Mouse (Mus musculus) E14TG2a.4 (cell line): ENCODE results near the gene Stap2.

ENCODE experiments used
- H3K27me3 ChIP-seq: 2 replicates; pipeline ENCODE4 v1.6.1; 2014; ENCODE audit warnings: low read length, control low read depth; ENCODE audit not compliant: insufficient read depth
- H3K36me3 ChIP-seq: 2 replicates; pipeline ENCODE4 v1.6.1; 2014; ENCODE audit warnings: low read length, control low read depth; ENCODE audit not compliant: insufficient read depth
- H3K4me1 ChIP-seq: replicated peaks from 2 replicates; pipeline ENCODE4 v1.6.1; 2014; ENCODE audit warnings: low read depth, low read length, control low read depth
- H3K4me3 ChIP-seq: replicated peaks from 2 replicates; pipeline ENCODE4 v1.5.1; 2014; ENCODE audit warnings: mild to moderate bottlenecking, low read length
- H3K9me3 ChIP-seq: 2 replicates; pipeline ENCODE4 v1.6.1; 2014; ENCODE audit warnings: low read length, control low read depth
- CTCF ChIP-seq: conservative IDR thresholded peaks from 2 replicates; pipeline ENCODE4 v1.5.1; 2014; ENCODE audit warnings: low read length
- NANOG ChIP-seq: IDR thresholded peaks from 2 replicates; pipeline ENCODE4 v1.6.1; 2014; ENCODE audit warnings: borderline replicate concordance, low read length, mixed read lengths
- POU5F1 ChIP-seq: IDR thresholded peaks from 2 replicates; pipeline ENCODE4 v1.6.1; 2014; ENCODE audit warnings: low read length, borderline replicate concordance

The Stap2 gene

DNA sequence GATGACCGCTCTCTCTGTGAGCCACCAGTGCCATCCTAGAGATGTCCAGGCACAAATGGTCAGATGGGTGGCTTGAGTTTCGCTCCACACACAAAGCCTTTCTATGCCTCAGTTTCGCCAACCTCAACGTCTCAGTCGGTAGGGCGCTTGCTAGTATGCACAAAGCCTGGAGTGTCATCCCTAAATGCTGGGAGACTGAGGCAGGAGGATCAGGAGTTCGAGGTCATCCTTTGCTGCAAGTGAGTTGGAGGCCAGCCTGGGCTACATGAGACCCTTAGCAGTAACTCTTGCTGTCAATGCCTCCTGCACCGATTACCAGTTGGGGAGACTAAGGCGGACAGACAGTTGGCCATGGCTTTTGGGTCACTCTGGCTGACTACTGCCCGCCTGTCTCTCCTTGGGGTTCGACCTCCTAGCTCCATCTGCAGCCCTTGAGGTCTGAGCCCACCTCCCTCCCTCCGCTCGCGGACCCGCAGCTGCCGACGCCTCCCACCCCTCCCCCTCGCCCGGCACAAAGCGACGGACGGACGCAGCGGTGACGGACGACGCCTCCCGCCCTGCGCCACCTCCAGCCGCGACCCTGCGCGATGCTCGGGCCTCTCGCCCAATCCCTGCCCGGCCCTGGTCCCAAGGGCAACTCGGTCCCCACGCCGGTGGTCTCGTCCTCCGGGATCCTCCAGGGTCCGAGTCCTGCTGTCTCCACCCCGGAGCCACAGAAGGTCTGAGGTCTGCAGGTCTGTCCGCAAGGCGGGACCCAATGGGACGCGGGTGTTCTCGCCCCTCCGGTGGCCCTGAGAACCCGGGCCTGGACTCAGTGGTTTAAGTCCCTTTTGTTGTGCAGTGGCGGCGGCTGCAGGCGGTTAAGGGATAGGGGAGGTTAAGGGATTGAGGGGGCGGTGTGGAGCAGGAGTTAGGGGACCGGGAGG, 35.2 kb downstream of the Stap2 start, which contains the start of gene Shd:
TSS of gene Shd (plus strand) at position 502 of the 926 bp plus-strand sequence.
- Histone ChIP-seq H3K9me3 (no peaks in the 10 kb centered on the region), H3K4me1 (peaks cover 36% of the 10 kb centered on the region), H3K4me3 (peak within 1 kb of the TSS; percentile 79), H3K27me3 (peaks cover 51% of the 10 kb centered on the region), H3K36me3 (peaks cover 34% of the 10 kb centered on the region)
- TF ChIP-seq POU5F1 (no peak), CTCF (no peak), NANOG (no peak)

DNA sequence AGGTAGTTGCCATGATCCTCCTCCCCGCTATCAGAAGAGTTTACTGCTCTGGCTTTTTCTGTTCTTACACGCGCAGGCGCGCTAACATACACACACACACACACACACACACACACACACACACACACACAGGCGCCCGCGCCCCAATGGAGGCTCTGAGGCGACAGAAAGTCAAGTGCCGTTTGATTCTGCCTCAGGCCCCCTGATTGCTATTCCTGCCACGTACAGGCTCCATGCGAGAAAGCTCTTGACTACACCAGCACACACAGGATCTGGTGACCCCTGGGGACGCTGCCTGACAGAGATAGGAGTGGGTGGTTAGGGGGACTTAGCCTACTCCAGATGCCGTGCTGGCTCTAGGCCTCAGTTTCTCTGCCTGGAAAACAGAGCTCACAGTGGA, 35.8 kb downstream of the Stap2 start:
- Histone ChIP-seq H3K36me3 (peaks cover 41% of the 10 kb centered on the region), H3K4me1 (peaks cover 42% of the 10 kb centered on the region), H3K4me3 (peak overlapping the region; percentile 79; the same call in 1 of the 2 replicates), H3K27me3 (peaks cover 51% of the 10 kb centered on the region), H3K9me3 (no peaks in the 10 kb centered on the region)
- TF ChIP-seq NANOG: no peak
- no peak for TF ChIP-seq CTCF
- no peak for TF ChIP-seq POU5F1

DNA sequence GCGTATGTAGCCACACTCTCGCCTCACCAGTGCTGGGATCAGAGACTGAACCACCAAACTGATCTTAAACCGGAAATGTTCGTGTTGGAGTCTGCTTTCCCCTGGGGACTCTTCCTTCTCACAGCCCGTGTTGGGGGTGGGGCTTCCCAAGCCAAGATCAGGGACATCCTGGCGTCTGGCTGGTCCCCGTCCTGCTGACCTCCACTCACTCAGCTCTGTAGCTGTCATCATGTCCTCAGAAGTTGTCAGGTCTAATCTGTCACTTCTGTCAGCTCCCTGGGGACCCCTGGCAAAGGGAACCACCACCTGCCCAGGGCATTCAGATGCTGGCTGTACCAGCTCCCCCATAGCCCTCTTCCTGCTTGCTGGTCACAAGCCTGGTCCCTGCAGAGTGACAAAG, 37.2 kb downstream of the Stap2 start:
- H3K9me3 ChIP-seq: no peaks in the 10 kb centered on the region
- H3K36me3 ChIP-seq: peaks cover 52% of the 10 kb centered on the region
- H3K4me1 ChIP-seq: peaks cover 46% of the 10 kb centered on the region
- no peak for TF ChIP-seq NANOG
- no peak for TF ChIP-seq CTCF
- no peak for TF ChIP-seq POU5F1
- H3K4me3 ChIP-seq: no peak overlapping the region
- peaks cover 41% of the 10 kb centered on the region for H3K27me3 ChIP-seq

- Histone ChIP-seq H3K9me3 (no peaks in the 10 kb centered on the region), H3K4me1 (peaks cover 51% of the 10 kb centered on the region), H3K4me3 (no peak overlapping the region), H3K36me3 (peaks cover 60% of the 10 kb centered on the region), H3K27me3 (peaks cover 31% of the 10 kb centered on the region)
- TF ChIP-seq NANOG: no peak
- TF ChIP-seq POU5F1: no peak
- TF ChIP-seq CTCF: no peak
Observed at GRCm38 (mm10) chr17:55967186-55967585, 38.2 kb downstream of the Stap2 start.

DNA sequence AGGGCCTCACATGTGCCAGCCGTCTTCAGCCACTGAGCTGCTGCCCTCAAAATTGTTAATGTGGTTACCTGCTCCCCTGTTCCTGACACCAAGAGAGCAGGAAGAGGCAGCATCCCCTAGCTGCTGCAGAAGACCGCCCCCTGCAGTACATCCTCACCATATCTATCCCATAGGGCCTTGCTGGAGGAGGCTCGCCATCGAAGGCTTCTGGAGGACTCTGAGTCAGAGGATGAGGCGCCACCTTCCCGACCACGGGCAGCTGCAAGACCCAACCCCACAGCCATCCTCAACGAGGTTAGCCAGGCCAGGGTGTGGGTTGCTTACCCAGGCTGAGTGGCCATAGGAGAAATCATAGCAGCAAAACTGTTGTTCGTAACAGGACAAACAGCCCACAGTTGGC, 40.4 kb downstream of the Stap2 start:
- TF ChIP-seq CTCF (no peak), POU5F1 (no peak), NANOG (no peak)

DNA sequence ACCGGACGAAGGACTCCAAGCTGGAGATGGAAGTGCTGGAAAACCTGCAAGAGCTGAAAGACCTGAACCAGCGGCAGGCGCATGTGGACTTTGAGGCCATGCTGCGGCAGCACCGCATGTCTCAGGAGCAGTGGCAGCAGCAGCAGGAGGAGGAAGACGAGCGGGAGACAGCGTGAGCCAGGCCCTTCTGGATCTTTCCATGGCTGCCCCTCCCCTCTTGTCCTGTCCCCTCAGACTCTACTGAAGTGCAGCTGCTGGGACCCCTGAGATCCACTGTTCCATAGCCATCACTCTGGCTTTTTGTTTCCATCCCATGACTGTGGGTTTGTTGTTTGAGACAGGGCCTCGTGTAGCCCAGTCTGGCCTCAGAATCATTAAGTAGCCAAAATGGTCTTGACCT, 40.9 kb downstream of the Stap2 start:
- TF ChIP-seq CTCF: no peak
- Histone ChIP-seq H3K4me3 (no peak overlapping the region), H3K9me3 (no peaks in the 10 kb centered on the region), H3K36me3 (peaks cover 84% of the 10 kb centered on the region), H3K27me3 (peaks cover 4% of the 10 kb centered on the region), H3K4me1 (peaks cover 38% of the 10 kb centered on the region)

More for the DNA sequence above, 40.4 kb downstream of the Stap2 start:
- Histone ChIP-seq H3K9me3 (no peaks in the 10 kb centered on the region), H3K27me3 (peaks cover 9% of the 10 kb centered on the region), H3K4me1 (peaks cover 38% of the 10 kb centered on the region), H3K36me3 (peaks cover 82% of the 10 kb centered on the region), H3K4me3 (no peak overlapping the region)

- TF ChIP-seq CTCF: no peak
- TF ChIP-seq NANOG: no peak
- TF ChIP-seq POU5F1: no peak
Observed at GRCm38 (mm10) chr17:55963171-55963570, 42.2 kb downstream of the Stap2 start.

DNA sequence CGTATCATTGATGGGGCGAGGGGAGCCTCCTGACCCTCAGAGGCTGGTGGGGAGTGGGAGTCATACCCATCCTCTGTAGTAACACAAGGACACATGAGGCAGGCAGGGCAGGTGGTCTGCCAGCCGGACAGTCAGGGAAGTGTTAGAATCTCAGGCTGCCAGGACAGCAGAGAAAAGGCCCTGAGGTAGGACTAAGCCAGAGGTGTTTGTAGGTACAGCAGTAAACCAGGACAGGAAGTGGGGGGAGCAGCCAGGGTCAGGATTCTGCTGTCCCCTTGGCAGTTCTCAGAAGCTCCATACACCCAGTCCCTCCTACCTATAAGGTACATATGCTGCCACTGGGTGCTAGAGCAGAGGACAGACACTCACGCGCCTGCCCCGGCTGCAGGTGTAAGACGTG, 43.8 kb downstream of the Stap2 start:
- Histone ChIP-seq H3K36me3 (peaks cover 63% of the 10 kb centered on the region), H3K9me3 (no peaks in the 10 kb centered on the region), H3K27me3 (no peaks in the 10 kb centered on the region), H3K4me1 (peaks cover 54% of the 10 kb centered on the region), H3K4me3 (no peak overlapping the region)
- no peak for TF ChIP-seq POU5F1

More at GRCm38 (mm10) chr17:55963171-55963570, 42.2 kb downstream of the Stap2 start:
- Histone ChIP-seq H3K4me1 (peaks cover 41% of the 10 kb centered on the region), H3K27me3 (no peaks in the 10 kb centered on the region), H3K4me3 (no peak overlapping the region), H3K9me3 (no peaks in the 10 kb centered on the region), H3K36me3 (peaks cover 79% of the 10 kb centered on the region)

DNA sequence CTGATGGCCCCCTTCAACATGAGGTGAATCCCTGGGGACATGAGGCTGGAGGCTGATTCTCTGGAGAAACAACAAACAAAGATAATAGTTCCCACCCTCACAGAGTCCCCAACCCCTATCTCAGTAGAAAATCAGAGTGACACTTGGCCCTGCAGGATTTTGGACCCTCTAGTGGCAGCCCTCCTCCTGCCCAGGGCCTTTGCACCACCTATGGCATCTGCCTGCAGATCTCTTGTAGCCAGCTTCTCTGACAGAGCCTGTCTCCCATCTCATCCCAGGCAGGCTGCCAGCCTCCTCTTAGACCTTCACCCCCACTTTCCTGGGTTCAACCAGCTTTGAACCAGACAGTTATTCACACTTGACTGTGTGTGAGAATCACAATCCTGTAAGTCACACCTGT, 44.6 kb downstream of the Stap2 start:
- TF ChIP-seq NANOG (no peak), POU5F1 (no peak), CTCF (no peak)
- no peaks in the 10 kb centered on the region for H3K9me3 ChIP-seq

More for the DNA sequence above, 44.6 kb downstream of the Stap2 start:
- Histone ChIP-seq H3K36me3 (peaks cover 55% of the 10 kb centered on the region), H3K4me1 (peaks cover 60% of the 10 kb centered on the region), H3K4me3 (no peak overlapping the region), H3K27me3 (no peaks in the 10 kb centered on the region)
